Comparison of ENCODE assay signal across 9 mouse cellular contexts in genomic region chr19:42201696-42202381, GRCm38 (mm10). TPM values are rescaled to one million over a fixed set of nuclear protein-coding genes. Genes with fewer than 3 reads are reported as not detected.
DNase-seq lines count a peak whose midpoint lies in the region; ATAC-seq and TF ChIP-seq lines count a peak whose summit lies in the region.
"Had no signal": no experiment of that assay in that cellular context is flagged by ENCODE, and none has a peak within 500 bp of the region (broad histone marks: within the 10 kb centered on the region; RNA-seq: fewer than 3 reads in every experiment).

TSS of gene Sfrp5 (minus strand) at chr19:42202252.

- 3% methylated on average over 60 of the region's 60 CpGs for WGBS in cerebellum, adult 2 months
- WGBS in heart, embryonic 13.5 days: under 1% methylated on average over 60 of the region's 60 CpGs
- 1% methylated on average over 60 of the region's 60 CpGs for WGBS in midbrain, embryonic 10.5 days

- H3K4me3 ChIP-seq in cerebellum, adult 2 months (replicated peaks; ENCODE audit: insufficient read depth, low read depth, low read length): no peak within 1 kb of the TSS
- peak within 1 kb of the TSS; percentile 46 for H3K4me3 ChIP-seq in heart, embryonic 13.5 days
- peak within 1 kb of the TSS; percentile 43 for H3K4me3 ChIP-seq in midbrain, embryonic 10.5 days

- H3K36me3 ChIP-seq in heart, embryonic 13.5 days: no peaks in the 10 kb centered on the region
- no peaks in the 10 kb centered on the region for H3K36me3 ChIP-seq in midbrain, embryonic 10.5 days

- H3K9ac ChIP-seq in heart, embryonic 13.5 days: peak within 1 kb of the TSS; percentile 59

- H3K4me2 ChIP-seq in heart, embryonic 13.5 days: peak within 1 kb of the TSS; percentile 68

- no peak for TF ChIP-seq POLR2A in cerebellum, adult 2 months (IDR thresholded peaks at IDR 0.05; ENCODE audit: borderline replicate concordance, insufficient read depth, low read length)

- peak in 1 of 2 experiments; percentile 30 for DNase-seq in cerebellum, adult 2 months
- DNase-seq in cerebellum, postnatal 4 days (ENCODE audit: low spot score in 2 of 2): no peak
- peak; percentile 70 for DNase-seq in ZHBTc4 (ENCODE audit: low read depth, low spot score)
- DNase-seq in midbrain, embryonic 10.5 days (ENCODE audit: low spot score): peak; percentile 41
- no peak for DNase-seq in adrenal gland, postnatal 14 days
- no peak for DNase-seq in thymus, postnatal 14 days
- DNase-seq in adrenal gland, adult 18-20 months (ENCODE audit: low spot score in 2 of 2): no peak
- DNase-seq: right cerebral cortex, postnatal 4 days had no signal

- no peaks in the 10 kb centered on the region for H3K9me3 ChIP-seq in heart, embryonic 13.5 days
- H3K9me3 ChIP-seq in midbrain, embryonic 10.5 days (replicated peaks): no peaks in the 10 kb centered on the region

- H3K27me3 ChIP-seq in cerebellum, adult 2 months (ENCODE audit: control insufficient read depth, insufficient read depth, low read length): no peaks in the 10 kb centered on the region
- peaks cover 92% of the 10 kb centered on the region for H3K27me3 ChIP-seq in heart, embryonic 13.5 days (replicated peaks)
- peaks cover 69% of the 10 kb centered on the region for H3K27me3 ChIP-seq in midbrain, embryonic 10.5 days (ENCODE audit: low read depth, poor library complexity, severe bottlenecking)

- no peak for TF ChIP-seq CTCF in cerebellum, adult 2 months (IDR thresholded peaks at IDR 0.05; ENCODE audit: borderline replicate concordance, insufficient read depth, low read depth, low read length)

- no peak for ATAC-seq in heart, embryonic 13.5 days (ENCODE audit: extremely low read depth, insufficient number of reproducible peaks, low FRiP score, low TSS enrichment)

- H3K27ac ChIP-seq in cerebellum, adult 2 months (ENCODE audit: insufficient read depth, low read length): no peak within 1 kb of the TSS
- H3K27ac ChIP-seq in heart, embryonic 13.5 days (replicated peaks): no peak within 1 kb of the TSS
- H3K27ac ChIP-seq in midbrain, embryonic 10.5 days (replicated peaks): no peak within 1 kb of the TSS

- H3K4me1 ChIP-seq in cerebellum, adult 2 months (ENCODE audit: control insufficient read depth, insufficient read depth, low read length): peaks cover 23% of the 10 kb centered on the region
- H3K4me1 ChIP-seq in heart, embryonic 13.5 days: peaks cover 16% of the 10 kb centered on the region
- H3K4me1 ChIP-seq in midbrain, embryonic 10.5 days: peaks cover 12% of the 10 kb centered on the region

RNA-seq across cellular contexts. Expression of gene Sfrp5, which starts in this region (rescaled TPM):
- 12.7 and 15.3 TPM in 2 replicates for polyA plus RNA-seq in cerebellum, adult 2 months (2012; rRNA removed)
- 4.4 and 5.4 TPM in 2 replicates for polyA plus RNA-seq in heart, embryonic 13.5 days (2015; fragmentation: Nextera tagmentation; extraction: Ambion mirVana)
- polyA plus RNA-seq in midbrain, embryonic 10.5 days (2016; fragmentation: Nextera tagmentation; extraction: Ambion mirVana): 0.06 TPM in 2 replicates
- 4.3 and 4.9 TPM in 2 replicates for total RNA-seq in adrenal gland, postnatal 14 days (2021)
- 1 to 10 TPM; 3.4 to 5.9 TPM for total RNA-seq in adrenal gland, adult 18-20 months (2021)

Comparison
In these comparisons a context has a peak if more than half of its experiments do, and no peak if none do; other contexts are left out.
1. Peak in DNase-seq and H3K4me3 ChIP-seq in midbrain, embryonic 10.5 days; RNA of the gene not detected or under 1 TPM.